Mouse (Mus musculus): ENCODE measurements around the gene Cers3. TPM values are rescaled to one million over a fixed set of nuclear protein-coding genes. Genes with fewer than 3 reads are reported as not detected.

The Cers3 gene
- total and polyA plus RNA-seq, 3 experiments, result 0.13 to 0.23 (median 0.19) TPM

DNA sequence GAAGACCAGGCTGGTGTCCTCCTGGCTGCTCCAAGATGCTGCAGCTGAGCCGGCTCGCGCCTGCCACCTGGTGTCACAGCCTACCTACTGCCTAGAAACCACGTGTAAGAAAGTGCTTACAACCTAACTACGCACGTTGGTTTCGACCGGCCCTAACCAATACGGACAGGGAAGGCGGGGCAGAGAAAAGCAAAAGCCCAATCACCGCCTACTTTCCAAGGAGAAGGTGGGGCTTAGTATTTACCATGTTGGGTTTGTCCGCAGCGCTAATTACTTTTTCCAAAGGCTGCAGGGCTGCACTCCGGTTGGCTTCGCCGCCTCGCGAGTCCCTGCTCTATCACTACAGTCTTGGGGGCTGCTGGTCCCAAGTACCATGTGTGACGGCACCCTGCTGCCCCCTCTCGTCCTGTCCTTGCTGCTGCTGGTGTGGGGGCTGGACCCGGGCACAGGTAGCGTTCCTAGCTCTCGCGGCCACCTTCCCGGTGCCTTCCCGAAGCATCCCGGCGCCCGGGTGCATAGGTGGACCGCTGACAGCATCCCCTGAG is 96.2 kb downstream of the Cers3 start, which contains the start of gene Adamts17 (continued):
- TF ChIP-seq CHD2 (IDR thresholded peaks at IDR 0.05; ENCODE audit: low read length), result 0 out of 2 replicates have a peak, but pooled peaks have one; percentile 33
- TF ChIP-seq CHD1 (IDR thresholded peaks at IDR 0.05; ENCODE audit: low read depth, low read length), result no peak
- TF ChIP-seq NELFE (IDR thresholded peaks at IDR 0.05; ENCODE audit: low read depth, low read length), result no peak
- TF ChIP-seq HCFC1 (IDR thresholded peaks at IDR 0.05; ENCODE audit: low read depth, low read length), result no peak
- 0 out of 2 replicates have a peak, but pooled peaks have one; percentile 16 for TF ChIP-seq BHLHE40 (IDR thresholded peaks at IDR 0.05; ENCODE audit: low read depth, low read length)
- TF ChIP-seq MYC (IDR thresholded peaks at IDR 0.05; ENCODE audit: low read depth, low read length), result peak; percentile 98
- no peak for TF ChIP-seq POLR2A (IDR thresholded peaks at IDR 0.05; ENCODE audit: low read depth, low read length)
- no peak for TF ChIP-seq MAFK (IDR thresholded peaks at IDR 0.05; ENCODE audit: insufficient replicate concordance, low read length)

DNA sequence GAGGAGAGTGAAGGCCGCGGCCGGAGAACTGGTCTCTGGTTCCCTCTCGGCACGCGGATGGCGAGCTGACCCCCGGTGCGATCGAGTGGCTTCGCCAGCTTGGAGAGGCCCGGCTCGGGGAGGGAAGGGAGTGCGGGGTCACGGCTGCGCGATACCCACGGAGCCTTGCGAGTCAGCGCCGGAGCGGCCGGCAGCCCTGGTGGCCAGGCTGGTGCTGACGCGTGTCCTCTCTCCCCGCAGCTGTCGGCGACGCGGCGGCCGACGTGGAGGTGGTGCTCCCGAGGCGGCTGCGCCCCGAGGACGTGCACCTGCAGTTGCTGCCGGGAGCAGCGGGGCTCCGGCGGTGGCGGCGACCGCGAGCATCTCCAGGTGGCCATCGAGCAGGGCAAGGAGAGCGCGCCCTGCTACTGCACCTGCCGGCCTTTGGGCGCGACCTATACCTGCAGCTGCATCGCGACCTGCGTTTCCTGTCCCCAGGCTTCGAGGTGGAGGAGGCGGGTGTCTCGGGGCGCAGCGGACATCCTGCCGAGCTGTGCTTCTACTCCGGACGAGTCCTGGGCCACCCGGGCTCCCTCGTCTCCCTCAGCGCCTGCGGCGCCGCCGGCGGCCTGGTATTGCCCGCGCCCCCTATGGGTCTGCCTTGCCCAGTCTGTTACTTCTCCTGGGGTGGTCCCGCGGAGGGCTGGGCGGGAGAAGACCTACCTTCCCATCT is 96.9 kb downstream of the Cers3 start:
- H3K4me3 ChIP-seq (replicated peaks in 1 of 3; ENCODE audit: low read depth in 2 of 3, low read length in 2 of 3, poor library complexity in 1 of 3), result peak overlapping the region in 1 of 3 experiments; percentile 13
- no peaks in the 10 kb centered on the region for H3K36me3 ChIP-seq (replicated peaks in 1 of 2; ENCODE audit: control insufficient read depth in 1 of 2, insufficient read depth in 1 of 2, low read length in 1 of 2)
- H3K79me2 ChIP-seq (replicated peaks; ENCODE audit: control insufficient read depth, extremely low read depth, insufficient read depth, poor library complexity, severe bottlenecking), result no peaks in the 10 kb centered on the region
- TF ChIP-seq EP300 (IDR thresholded peaks at IDR 0.05; ENCODE audit: low read length), result no peak
- no peak for TF ChIP-seq E2F4 (IDR thresholded peaks at IDR 0.05; ENCODE audit: insufficient replicate concordance, low read depth, low read length)
- TF ChIP-seq CHD2 (IDR thresholded peaks at IDR 0.05; ENCODE audit: low read length), result no peak
- TF ChIP-seq MAFK (IDR thresholded peaks at IDR 0.05; ENCODE audit: insufficient replicate concordance, low read length), result no peak
- no peak overlapping the region for H3K27ac ChIP-seq (ENCODE audit: insufficient read depth, low read depth)
- dilution Hi-C loops (cut with MboI; ENCODE audit: extremely low pct_ligation_motif_present, extremely low pct_unique_long_range_greater_than_20kb, low sequenced_read_pairs), result no loop called here
- peaks cover 77% of the 10 kb centered on the region for H3K27me3 ChIP-seq (replicated peaks)
- peaks cover 9% of the 10 kb centered on the region for H3K9me3 ChIP-seq (replicated peaks; ENCODE audit: low read length)
- peaks cover 0 to 7% of the 10 kb centered on the region in 2 experiments; a peak in 1 of 4 replicates for H3K4me1 ChIP-seq (ENCODE audit: control insufficient read depth in 1 of 2, insufficient read depth in 2 of 2)
- peak overlapping the region; percentile 74 for H3K4me2 ChIP-seq (ENCODE audit: insufficient read depth, low read depth, poor library complexity, severe bottlenecking)
- no peak overlapping the region for H3K9ac ChIP-seq (ENCODE audit: insufficient read depth, low read depth)
- DNase-seq (ENCODE audit: extremely low read depth), result no peak
- in situ Hi-C loops (cut with MboI; ENCODE audit: low pct_ligation_motif_present, low pct_unique_long_range_greater_than_20kb, low sequenced_read_pairs), result loop anchor here (25.0 kb wide), 1 partner anchor 372 kb away; the partner anchor contains the start of gene Lysmd4

DNA sequence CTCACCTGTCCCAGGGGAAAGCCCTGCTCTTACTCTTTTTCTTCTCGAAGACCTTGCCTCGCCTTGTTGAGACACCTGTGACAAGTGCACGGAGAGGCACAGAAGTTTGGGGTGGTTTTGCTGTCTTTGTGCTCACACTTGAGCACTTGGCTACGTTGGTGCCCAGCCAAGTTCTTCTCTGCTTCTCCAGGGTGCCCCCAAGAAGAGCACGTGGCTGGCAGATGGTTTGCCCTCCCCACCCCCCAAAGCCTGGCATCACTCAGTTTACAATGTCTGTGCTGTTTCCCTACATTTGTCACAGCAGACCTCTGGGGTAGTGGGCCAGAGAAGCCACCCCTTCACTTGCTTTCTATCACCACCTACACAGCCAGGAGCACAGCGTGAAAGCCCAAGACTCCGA is 97.9 kb downstream of the Cers3 start:
- in situ Hi-C loops (cut with MboI; ENCODE audit: low pct_ligation_motif_present, low pct_unique_long_range_greater_than_20kb, low sequenced_read_pairs) (loop anchor here (25.0 kb wide), 1 partner anchor 371 kb away; the partner anchor contains the start of gene Lysmd4), dilution Hi-C loops (cut with MboI; ENCODE audit: extremely low pct_ligation_motif_present, extremely low pct_unique_long_range_greater_than_20kb, low sequenced_read_pairs) (no loop called here)
- H3K4me3 ChIP-seq (replicated peaks in 1 of 3; ENCODE audit: low read depth in 2 of 3, low read length in 2 of 3, poor library complexity in 1 of 3), result no peak overlapping the region
- no peak for TF ChIP-seq RAD21 (IDR thresholded peaks at IDR 0.05; ENCODE audit: low read depth, low read length)
- TF ChIP-seq NELFE (IDR thresholded peaks at IDR 0.05; ENCODE audit: low read depth, low read length), result no peak
- TF ChIP-seq POLR2A (IDR thresholded peaks at IDR 0.05; ENCODE audit: low read depth, low read length), result no peak
- no peak for TF ChIP-seq E2F4 (IDR thresholded peaks at IDR 0.05; ENCODE audit: insufficient replicate concordance, low read depth, low read length)
- TF ChIP-seq MAZ (IDR thresholded peaks at IDR 0.05; ENCODE audit: low read depth, low read length), result no peak
- no peak for TF ChIP-seq UBTF (IDR thresholded peaks at IDR 0.05; ENCODE audit: low read depth, low read length)
- no peak for TF ChIP-seq CHD2 (IDR thresholded peaks at IDR 0.05; ENCODE audit: low read length)
- no peak for TF ChIP-seq EP300 (IDR thresholded peaks at IDR 0.05; ENCODE audit: low read length)
- no peak for TF ChIP-seq RCOR1 (conservative IDR thresholded peaks at IDR 0.05; ENCODE audit: low read depth, low read length)
- no peak for TF ChIP-seq MXI1 (IDR thresholded peaks at IDR 0.05; ENCODE audit: low read depth, low read length)
- no peak for TF ChIP-seq KAT2A (IDR thresholded peaks at IDR 0.05; ENCODE audit: insufficient replicate concordance, low read length)
- TF ChIP-seq IRF4 (IDR thresholded peaks at IDR 0.05; ENCODE audit: low read depth, low read length), result no peak
- TF ChIP-seq USF1 (IDR thresholded peaks at IDR 0.05; ENCODE audit: low read depth, low read length), result no peak
- no peak for TF ChIP-seq ZKSCAN1 (IDR thresholded peaks at IDR 0.05; ENCODE audit: borderline replicate concordance, low read depth, low read length)
- no peaks in the 10 kb centered on the region for H3K36me3 ChIP-seq (replicated peaks in 1 of 2; ENCODE audit: control insufficient read depth in 1 of 2, insufficient read depth in 1 of 2, low read length in 1 of 2)
- no peaks in the 10 kb centered on the region for H3K79me2 ChIP-seq (replicated peaks; ENCODE audit: control insufficient read depth, extremely low read depth, insufficient read depth, poor library complexity, severe bottlenecking)
- no peak overlapping the region for H3K4me2 ChIP-seq (ENCODE audit: insufficient read depth, low read depth, poor library complexity, severe bottlenecking)
- no peak for DNase-seq (ENCODE audit: extremely low read depth)
- peaks cover 0 to 7% of the 10 kb centered on the region in 2 experiments; a peak in 1 of 4 replicates for H3K4me1 ChIP-seq (ENCODE audit: control insufficient read depth in 1 of 2, insufficient read depth in 2 of 2)
- H3K27ac ChIP-seq (ENCODE audit: insufficient read depth, low read depth), result no peak overlapping the region
- peaks cover 9% of the 10 kb centered on the region for H3K9me3 ChIP-seq (replicated peaks; ENCODE audit: low read length)
- peaks cover 78% of the 10 kb centered on the region for H3K27me3 ChIP-seq (replicated peaks)
- no peak overlapping the region for H3K9ac ChIP-seq (ENCODE audit: insufficient read depth, low read depth)
